Mouse (Mus musculus): ENCODE results near the gene Cyp27b1. TPM values are rescaled to one million over a fixed set of nuclear protein-coding genes. Genes with fewer than 3 reads are reported as not detected.

Gene Cyp27b1
- polyA plus RNA-seq, 1 experiment from 2014 or later, result 0.21 TPM

GRCm38 (mm10) chr10:127078677-127079575, 30.9 kb downstream of the Cyp27b1 start:
- ATAC-seq (ENCODE audit: insufficient read depth, low FRiP score), result peak; percentile 36; the same call in 1 of the 2 replicates
- Histone ChIP-seq H3K36me3 (ENCODE audit: control insufficient read depth, insufficient read depth, low read length) (no peaks in the 10 kb centered on the region), H3K27me3 (ENCODE audit: control insufficient read depth, insufficient read depth, low read length) (peaks cover 78% of the 10 kb centered on the region), H3K4me3 (replicated peaks; ENCODE audit: low read length) (peak overlapping the region; percentile 53), H3K9ac (ENCODE audit: low read length) (peak overlapping the region; percentile 65), H3K4me1 (ENCODE audit: control insufficient read depth, insufficient read depth, low read length) (peaks cover 27% of the 10 kb centered on the region), H3K27ac (ENCODE audit: low read length) (no peak overlapping the region), H3K4me2 (ENCODE audit: low read depth, low read length) (peak overlapping the region; percentile 89), H3K9me3 (replicated peaks; ENCODE audit: control insufficient read depth, low read length) (no peaks in the 10 kb centered on the region)
- WGBS, result under 1% methylated on average over 34 of the region's 49 CpGs

GRCm38 (mm10) chr10:127079665-127080391, 31.8 kb downstream of the Cyp27b1 start:
- no peak overlapping the region for H3K27ac ChIP-seq (ENCODE audit: low read length)
- no peaks in the 10 kb centered on the region for H3K36me3 ChIP-seq (ENCODE audit: control insufficient read depth, insufficient read depth, low read length)
- H3K27me3 ChIP-seq (ENCODE audit: control insufficient read depth, insufficient read depth, low read length), result peaks cover 80% of the 10 kb centered on the region
- WGBS, result 7% methylated on average over 69 of the region's 70 CpGs
- peak overlapping the region; percentile 65 for H3K9ac ChIP-seq (ENCODE audit: low read length)
- peaks cover 27% of the 10 kb centered on the region for H3K4me1 ChIP-seq (ENCODE audit: control insufficient read depth, insufficient read depth, low read length)
- no peak for ATAC-seq (ENCODE audit: insufficient read depth, low FRiP score)
- H3K4me3 ChIP-seq (replicated peaks; ENCODE audit: low read length), result peak overlapping the region; percentile 53
- H3K9me3 ChIP-seq (replicated peaks; ENCODE audit: control insufficient read depth, low read length), result no peaks in the 10 kb centered on the region
- H3K4me2 ChIP-seq (ENCODE audit: low read depth, low read length), result peak overlapping the region; percentile 89

GRCm38 (mm10) chr10:127080901-127081780, 33.1 kb downstream of the Cyp27b1 start:
- Histone ChIP-seq H3K9me3 (replicated peaks; ENCODE audit: control insufficient read depth, low read length) (no peaks in the 10 kb centered on the region), H3K36me3 (ENCODE audit: control insufficient read depth, insufficient read depth, low read length) (no peaks in the 10 kb centered on the region), H3K27me3 (ENCODE audit: control insufficient read depth, insufficient read depth, low read length) (peaks cover 75% of the 10 kb centered on the region), H3K4me3 (replicated peaks; ENCODE audit: low read length) (peak overlapping the region; percentile 32), H3K4me2 (ENCODE audit: low read depth, low read length) (peak overlapping the region; percentile 54), H3K9ac (ENCODE audit: low read length) (peak overlapping the region; percentile 61), H3K27ac (ENCODE audit: low read length) (no peak overlapping the region), H3K4me1 (ENCODE audit: control insufficient read depth, insufficient read depth, low read length) (peaks cover 27% of the 10 kb centered on the region)
- WGBS, result 4% methylated on average over 48 of the region's 48 CpGs
- no peak for ATAC-seq (ENCODE audit: insufficient read depth, low FRiP score)

- no peak overlapping the region for H3K4me3 ChIP-seq (replicated peaks; ENCODE audit: low read length)
- no peaks in the 10 kb centered on the region for H3K9me3 ChIP-seq (replicated peaks; ENCODE audit: control insufficient read depth, low read length)
- H3K27ac ChIP-seq (ENCODE audit: low read length), result no peak overlapping the region
- 35% methylated on average over 8 of the region's 8 CpGs for WGBS
- no peak overlapping the region for H3K4me2 ChIP-seq (ENCODE audit: low read depth, low read length)
- no peak for ATAC-seq (ENCODE audit: insufficient read depth, low FRiP score)
- H3K36me3 ChIP-seq (ENCODE audit: control insufficient read depth, insufficient read depth, low read length), result no peaks in the 10 kb centered on the region
- H3K9ac ChIP-seq (ENCODE audit: low read length), result no peak overlapping the region
- peaks cover 65% of the 10 kb centered on the region for H3K27me3 ChIP-seq (ENCODE audit: control insufficient read depth, insufficient read depth, low read length)
- peaks cover 27% of the 10 kb centered on the region for H3K4me1 ChIP-seq (ENCODE audit: control insufficient read depth, insufficient read depth, low read length)
These were observed 34.1 kb downstream of the Cyp27b1 start for GRCm38 (mm10) chr10:127081996-127082620.

- 32% methylated on average over 8 of the region's 8 CpGs for WGBS
- no peaks in the 10 kb centered on the region for H3K36me3 ChIP-seq (ENCODE audit: control insufficient read depth, insufficient read depth, low read length)
- H3K9ac ChIP-seq (ENCODE audit: low read length), result no peak overlapping the region
- H3K27ac ChIP-seq (ENCODE audit: low read length), result no peak overlapping the region
- peaks cover 27% of the 10 kb centered on the region for H3K4me1 ChIP-seq (ENCODE audit: control insufficient read depth, insufficient read depth, low read length)
- no peak overlapping the region for H3K4me2 ChIP-seq (ENCODE audit: low read depth, low read length)
- ATAC-seq (ENCODE audit: insufficient read depth, low FRiP score), result no peak
- peaks cover 57% of the 10 kb centered on the region for H3K27me3 ChIP-seq (ENCODE audit: control insufficient read depth, insufficient read depth, low read length)
- no peak overlapping the region for H3K4me3 ChIP-seq (replicated peaks; ENCODE audit: low read length)
- no peaks in the 10 kb centered on the region for H3K9me3 ChIP-seq (replicated peaks; ENCODE audit: control insufficient read depth, low read length)
These were observed 35.4 kb downstream of the Cyp27b1 start for GRCm38 (mm10) chr10:127083292-127083914.

GRCm38 (mm10) chr10:127083915-127084306, 35.9 kb downstream of the Cyp27b1 start:
- peaks cover 52% of the 10 kb centered on the region for H3K27me3 ChIP-seq (ENCODE audit: control insufficient read depth, insufficient read depth, low read length)
- no peak overlapping the region for H3K4me3 ChIP-seq (replicated peaks; ENCODE audit: low read length)
- WGBS, result 31% methylated on average over 5 of the region's 5 CpGs
- peaks cover 25% of the 10 kb centered on the region for H3K4me1 ChIP-seq (ENCODE audit: control insufficient read depth, insufficient read depth, low read length)
- no peaks in the 10 kb centered on the region for H3K9me3 ChIP-seq (replicated peaks; ENCODE audit: control insufficient read depth, low read length)
- H3K36me3 ChIP-seq (ENCODE audit: control insufficient read depth, insufficient read depth, low read length), result no peaks in the 10 kb centered on the region
- H3K9ac ChIP-seq (ENCODE audit: low read length), result no peak overlapping the region
- no peak overlapping the region for H3K27ac ChIP-seq (ENCODE audit: low read length)
- H3K4me2 ChIP-seq (ENCODE audit: low read depth, low read length), result no peak overlapping the region
- no peak for ATAC-seq (ENCODE audit: insufficient read depth, low FRiP score)

GRCm38 (mm10) chr10:127085052-127085451, 37.0 kb downstream of the Cyp27b1 start:
- WGBS, result 79% methylated on average over 9 of the region's 9 CpGs
- Histone ChIP-seq H3K27ac (ENCODE audit: low read length) (no peak overlapping the region), H3K4me1 (ENCODE audit: control insufficient read depth, insufficient read depth, low read length) (peaks cover 14% of the 10 kb centered on the region), H3K4me2 (ENCODE audit: low read depth, low read length) (no peak overlapping the region), H3K36me3 (ENCODE audit: control insufficient read depth, insufficient read depth, low read length) (no peaks in the 10 kb centered on the region), H3K9ac (ENCODE audit: low read length) (no peak overlapping the region), H3K9me3 (replicated peaks; ENCODE audit: control insufficient read depth, low read length) (no peaks in the 10 kb centered on the region), H3K27me3 (ENCODE audit: control insufficient read depth, insufficient read depth, low read length) (peaks cover 51% of the 10 kb centered on the region), H3K4me3 (replicated peaks; ENCODE audit: low read length) (no peak overlapping the region)
- ATAC-seq (ENCODE audit: insufficient read depth, low FRiP score), result no peak

- no peak for ATAC-seq (ENCODE audit: insufficient read depth, low FRiP score)
- H3K27me3 ChIP-seq (ENCODE audit: control insufficient read depth, insufficient read depth, low read length), result peaks cover 51% of the 10 kb centered on the region
- 60% methylated on average over 6 of the region's 6 CpGs for WGBS
These were observed 37.6 kb downstream of the Cyp27b1 start for GRCm38 (mm10) chr10:127085633-127086032.

More at GRCm38 (mm10) chr10:127085633-127086032, 37.6 kb downstream of the Cyp27b1 start:
- Histone ChIP-seq H3K9me3 (replicated peaks; ENCODE audit: control insufficient read depth, low read length) (no peaks in the 10 kb centered on the region), H3K36me3 (ENCODE audit: control insufficient read depth, insufficient read depth, low read length) (no peaks in the 10 kb centered on the region), H3K9ac (ENCODE audit: low read length) (no peak overlapping the region), H3K4me3 (replicated peaks; ENCODE audit: low read length) (no peak overlapping the region), H3K4me1 (ENCODE audit: control insufficient read depth, insufficient read depth, low read length) (peaks cover 10% of the 10 kb centered on the region; the same call in 1 of the 2 replicates), H3K4me2 (ENCODE audit: low read depth, low read length) (no peak overlapping the region), H3K27ac (ENCODE audit: low read length) (no peak overlapping the region)

All from stomach, embryonic 16.5 days (tissue).